Mouse (Mus musculus) left cerebral cortex, postnatal 10 days (tissue): Measurements from ENCODE around the gene Olfr672. TPM values are rescaled to one million over a fixed set of nuclear protein-coding genes. Genes with fewer than 3 reads are reported as not detected.
"Not testable (repeated sequence)": the region's sequence is repeated elsewhere in the genome, so short reads cannot be mapped to it uniquely, and the experiment has no call there.

Source experiments
- DNase-seq, 2 experiments: peaks; one replicate each; pipeline ENCODE4 v3.0.0; 2021 to 2022; ENCODE audit warnings: low spot score in 2 of 2, mixed read lengths in 1 of 2; ENCODE audit errors: extremely low spot score in 1 of 2
- intact Hi-C: fragments of 180-260 bp; cut with DNase I; formaldehyde crosslinking; loops from one replicate; pipeline ENCODE4 v1.15.1; 2025
- total RNA-seq, 2 experiments: library from RNA; stranded (reverse); gene quantifications; 2 replicates each; pipeline ENCODE4 v1.2.3; 2021

Gene Olfr672
- total RNA-seq: not detected

GRCm38 (mm10) chr7:105001929-105002328 is at the start of gene Olfr672:
Gene Olfr672 (minus strand): TSS chr7:105002029.
- intact Hi-C loops: no loop called here

GRCm38 (mm10) chr7:105033836-105034235 is 32.0 kb upstream of the Olfr672 start:
- DNase-seq, intact Hi-C loops: not testable (repeated sequence)

More at GRCm38 (mm10) chr7:105001929-105002328, at the start of gene Olfr672:
- DNase-seq: no peak

- intact Hi-C loops: no loop called here
- no peak for DNase-seq
These were observed 30.6 kb upstream of the Olfr672 start, which contains the start of gene Olfr676 for GRCm38 (mm10) chr7:105032398-105032797. Gene Olfr676 (plus strand): TSS chr7:105032698.

- intact Hi-C loops: no loop called here
- DNase-seq: no peak
These were observed 26.5 kb upstream of the Olfr672 start, which contains the start of gene Olfr675 for GRCm38 (mm10) chr7:105028360-105028759. Gene Olfr675 (minus strand): TSS chr7:105028460.

- no peak for DNase-seq
- intact Hi-C loops: no loop called here
These were observed 20.7 kb upstream of the Olfr672 start for GRCm38 (mm10) chr7:105022530-105022929.

GRCm38 (mm10) chr7:104979026-104979425 is 22.8 kb downstream of the Olfr672 start, which contains the start of gene Olfr671:
Gene Olfr671 (minus strand): TSS chr7:104979126.
- intact Hi-C loops: no loop called here

GRCm38 (mm10) chr7:104972507-104972906 is 29.3 kb downstream of the Olfr672 start:
- intact Hi-C loops, DNase-seq: not testable (repeated sequence)

More at GRCm38 (mm10) chr7:104979026-104979425, 22.8 kb downstream of the Olfr672 start, which contains the start of gene Olfr671:
- no peak for DNase-seq

- intact Hi-C loops: no loop called here
- no peak for DNase-seq
These were observed 39.3 kb downstream of the Olfr672 start, which contains the start of gene Olfr670 for GRCm38 (mm10) chr7:104962520-104962919. Gene Olfr670 (minus strand): TSS chr7:104962620.

GRCm38 (mm10) chr7:104950234-104950633 is 51.6 kb downstream of the Olfr672 start:
- intact Hi-C loops, DNase-seq: not testable (repeated sequence)

Other genes starting within 250 kb of the Olfr672 start
- gene Usp17le, start 224.6 kb downstream of the Olfr672 start, total RNA-seq: not detected
- not detected for gene Usp17lb, start 159.4 kb downstream of the Olfr672 start, total RNA-seq
- not detected for gene Usp17la, start 145.0 kb downstream of the Olfr672 start, total RNA-seq
- not detected for gene Olfr665, start 124.0 kb downstream of the Olfr672 start, total RNA-seq
- not detected for gene Olfr666, start 106.1 kb downstream of the Olfr672 start, total RNA-seq
- not detected for gene Olfr667, start 80.5 kb downstream of the Olfr672 start, total RNA-seq
- gene Olfr668, start 74.0 kb downstream of the Olfr672 start, total RNA-seq: not detected
- gene Olfr669, start 67.8 kb downstream of the Olfr672 start, total RNA-seq: not detected
- gene Olfr670, start 39.4 kb downstream of the Olfr672 start, total RNA-seq: not detected
- not detected for gene Olfr671, start 22.9 kb downstream of the Olfr672 start, total RNA-seq
- gene Olfr675, start 26.4 kb upstream of the Olfr672 start, total RNA-seq: not detected
- gene Olfr676, start 30.7 kb upstream of the Olfr672 start, total RNA-seq: not detected
- not detected for gene Olfr677, start 49.3 kb upstream of the Olfr672 start, total RNA-seq
- gene Olfr678, start 62.4 kb upstream of the Olfr672 start, total RNA-seq: not detected
- not detected for gene Olfr679, start 79.2 kb upstream of the Olfr672 start, total RNA-seq
- gene Olfr680-ps1, start 90.8 kb upstream of the Olfr672 start, total RNA-seq: not detected
- gene Olfr681, start 114.8 kb upstream of the Olfr672 start, total RNA-seq: not detected
- gene Olfr683, start 145.0 kb upstream of the Olfr672 start, total RNA-seq: not detected
- not detected for gene Olfr684, start 161.6 kb upstream of the Olfr672 start, total RNA-seq
- gene Olfr685, start 184.0 kb upstream of the Olfr672 start, total RNA-seq: not detected
- not detected for gene Olfr686, start 205.5 kb upstream of the Olfr672 start, total RNA-seq